Mouse (Mus musculus) hindbrain, embryonic 10.5 days (tissue): ENCODE measurements around the gene Amigo2. TPM values are rescaled to one million over a fixed set of nuclear protein-coding genes. Genes with fewer than 3 reads are reported as not detected.

Source experiments
- DNase-seq: peaks from one replicate; pipeline ENCODE4 v3.0.0-alpha.2; 2017; ENCODE audit warnings: low spot score
- H3K27ac ChIP-seq: fragments of 300-500 bp; sonication (generic); 2 replicates; pipeline ENCODE4 v1.5.1; 2016; ENCODE audit warnings: mild to moderate bottlenecking, moderate library complexity
- H3K27me3 ChIP-seq: fragments of 300-500 bp; sonication (generic); 2 replicates; pipeline ENCODE4 v1.6.1; 2016; ENCODE audit warnings: mild to moderate bottlenecking; ENCODE audit not compliant: poor library complexity, insufficient read depth, severe bottlenecking
- H3K36me3 ChIP-seq: fragments of 300-500 bp; sonication (generic); 2 replicates; pipeline ENCODE4 v1.6.1; 2016; ENCODE audit warnings: mild to moderate bottlenecking, moderate library complexity
- H3K4me1 ChIP-seq: fragments of 300-500 bp; sonication (generic); replicated peaks from 2 replicates; pipeline ENCODE4 v1.6.1; 2016; ENCODE audit warnings: mild to moderate bottlenecking
- H3K4me3 ChIP-seq: fragments of 300-500 bp; sonication (generic); 2 replicates; pipeline ENCODE4 v1.5.1; 2016; ENCODE audit warnings: mild to moderate bottlenecking, moderate library complexity
- H3K9me3 ChIP-seq: fragments of 300-500 bp; sonication (generic); 2 replicates; pipeline ENCODE4 v1.6.1; 2016; ENCODE audit warnings: mild to moderate bottlenecking, moderate library complexity
- WGBS: fragments of 180-500 bp; shearing (Covaris S2); methylation state at CpG from one replicate; pipeline ENCODE4 v1.1.7; 2016; 5-methylcytosine and 5-hydroxymethylcytosine counted together
- polyA plus RNA-seq: library from polyadenylated mRNA; unstranded; fragments of >200 nt; fragmentation: Nextera tagmentation; extraction: Ambion mirVana; gene quantifications from 2 replicates; pipeline ENCODE4 v1.2.1, GENCODE M21; 2016

The Amigo2 gene
- polyA plus RNA-seq = 5.0 and 5.9 TPM in 2 replicates

GRCm38 (mm10) chr15:97246911-97247790, at the start of gene Amigo2, which contains the start of gene Pced1b:
Gene Amigo2, minus strand, starts transcription at chr15:97247287.
Gene Pced1b, plus strand, starts transcription at chr15:97247107.
- DNase-seq = peak; percentile 71
- H3K27me3 ChIP-seq = peaks cover 24% of the 10 kb centered on the region
- peak within 1 kb of the TSS; percentile 97 for H3K27ac ChIP-seq
- WGBS = under 1% methylated on average over 103 of the region's 125 CpGs
- peaks cover 19% of the 10 kb centered on the region for H3K4me1 ChIP-seq
- no peaks in the 10 kb centered on the region for H3K9me3 ChIP-seq
- H3K4me3 ChIP-seq = peak within 1 kb of the TSS; percentile 84
- no peaks in the 10 kb centered on the region for H3K36me3 ChIP-seq

- 79% methylated on average over 21 of the region's 21 CpGs for WGBS
- Histone ChIP-seq H3K27ac (no peak overlapping the region), H3K36me3 (peaks cover 6% of the 10 kb centered on the region; the same call in 1 of the 2 replicates), H3K9me3 (no peaks in the 10 kb centered on the region), H3K27me3 (no peaks in the 10 kb centered on the region), H3K4me1 (0 out of 2 replicates have a peak, but pooled peaks cover 3% of the 10 kb centered on the region), H3K4me3 (no peak overlapping the region)
- DNase-seq = no peak
Observed at GRCm38 (mm10) chr15:97291291-97292050, 44.4 kb upstream of the Amigo2 start.

- H3K36me3 ChIP-seq = peaks cover 6% of the 10 kb centered on the region; the same call in 1 of the 2 replicates
- H3K27me3 ChIP-seq = no peaks in the 10 kb centered on the region
- 0 out of 2 replicates have a peak, but pooled peaks cover 3% of the 10 kb centered on the region for H3K4me1 ChIP-seq
- 95% methylated on average over 6 of the region's 6 CpGs for WGBS
- H3K9me3 ChIP-seq = no peaks in the 10 kb centered on the region
- no peak overlapping the region for H3K27ac ChIP-seq
- DNase-seq = no peak
- no peak overlapping the region for H3K4me3 ChIP-seq
Observed at GRCm38 (mm10) chr15:97290351-97290750, 43.3 kb upstream of the Amigo2 start.

- WGBS = 86% methylated on average over 4 of the region's 4 CpGs
- Histone ChIP-seq H3K4me1 (0 out of 2 replicates have a peak, but pooled peaks cover 3% of the 10 kb centered on the region), H3K27ac (no peak overlapping the region), H3K27me3 (no peaks in the 10 kb centered on the region), H3K9me3 (no peaks in the 10 kb centered on the region), H3K4me3 (no peak overlapping the region), H3K36me3 (peaks cover 6% of the 10 kb centered on the region; the same call in 1 of the 2 replicates)
- no peak for DNase-seq
Observed at GRCm38 (mm10) chr15:97289176-97289575, 42.1 kb upstream of the Amigo2 start.

- H3K27me3 ChIP-seq = no peaks in the 10 kb centered on the region
- DNase-seq = no peak
- 82% methylated on average over 13 of the region's 13 CpGs for WGBS
Observed at GRCm38 (mm10) chr15:97288690-97289089, 41.6 kb upstream of the Amigo2 start.

GRCm38 (mm10) chr15:97287436-97288143, 40.5 kb upstream of the Amigo2 start:
- Histone ChIP-seq H3K27me3 (no peaks in the 10 kb centered on the region), H3K4me1 (peaks cover 7% of the 10 kb centered on the region; the same call in 1 of the 2 replicates), H3K27ac (no peak overlapping the region), H3K36me3 (peaks cover 6% of the 10 kb centered on the region; the same call in 1 of the 2 replicates), H3K9me3 (no peaks in the 10 kb centered on the region), H3K4me3 (no peak overlapping the region)
- 91% methylated on average over 5 of the region's 5 CpGs for WGBS
- no peak for DNase-seq

More at GRCm38 (mm10) chr15:97288690-97289089, 41.6 kb upstream of the Amigo2 start:
- Histone ChIP-seq H3K4me3 (no peak overlapping the region), H3K27ac (no peak overlapping the region), H3K4me1 (0 out of 2 replicates have a peak, but pooled peaks cover 3% of the 10 kb centered on the region), H3K36me3 (peaks cover 6% of the 10 kb centered on the region; the same call in 1 of the 2 replicates), H3K9me3 (no peaks in the 10 kb centered on the region)

GRCm38 (mm10) chr15:97286731-97287130, 39.6 kb upstream of the Amigo2 start:
- H3K27me3 ChIP-seq = no peaks in the 10 kb centered on the region
- H3K36me3 ChIP-seq = no peaks in the 10 kb centered on the region; the same call in 1 of the 2 replicates
- H3K4me3 ChIP-seq = no peak overlapping the region
- 71% methylated on average over 10 of the region's 10 CpGs for whole genome bisulfite sequencing
- no peak for DNase-seq
- H3K4me1 ChIP-seq = peaks cover 7% of the 10 kb centered on the region; the same call in 1 of the 2 replicates
- no peak overlapping the region for H3K27ac ChIP-seq
- H3K9me3 ChIP-seq = no peaks in the 10 kb centered on the region

GRCm38 (mm10) chr15:97285665-97286212, 38.7 kb upstream of the Amigo2 start:
- DNase-seq = no peak
- WGBS = 90% methylated on average over 10 of the region's 10 CpGs

GRCm38 (mm10) chr15:97284201-97284600, 37.1 kb upstream of the Amigo2 start:
- Histone ChIP-seq H3K27ac (no peak overlapping the region), H3K9me3 (no peaks in the 10 kb centered on the region), H3K27me3 (no peaks in the 10 kb centered on the region), H3K4me1 (peaks cover 15% of the 10 kb centered on the region; the same call in 1 of the 2 replicates), H3K4me3 (no peak overlapping the region), H3K36me3 (no peaks in the 10 kb centered on the region)
- DNase-seq = no peak
- WGBS = 74% methylated on average over 5 of the region's 5 CpGs

More at GRCm38 (mm10) chr15:97285665-97286212, 38.7 kb upstream of the Amigo2 start:
- no peak overlapping the region for H3K27ac ChIP-seq
- no peak overlapping the region for H3K4me3 ChIP-seq
- H3K27me3 ChIP-seq = no peaks in the 10 kb centered on the region
- no peaks in the 10 kb centered on the region for H3K36me3 ChIP-seq
- H3K9me3 ChIP-seq = no peaks in the 10 kb centered on the region
- peaks cover 8% of the 10 kb centered on the region; the same call in 1 of the 2 replicates for H3K4me1 ChIP-seq

- H3K36me3 ChIP-seq = no peaks in the 10 kb centered on the region
- no peak for DNase-seq
- no peaks in the 10 kb centered on the region for H3K27me3 ChIP-seq
- H3K27ac ChIP-seq = 0 out of 2 replicates have a peak overlapping the region, but pooled peaks have one; percentile 45
- no peaks in the 10 kb centered on the region for H3K9me3 ChIP-seq
- peaks cover 15% of the 10 kb centered on the region; the same call in 1 of the 2 replicates for H3K4me1 ChIP-seq
- H3K4me3 ChIP-seq = no peak overlapping the region
- 87% methylated on average over 6 of the region's 6 CpGs for WGBS
Observed at GRCm38 (mm10) chr15:97282572-97282881, 35.4 kb upstream of the Amigo2 start.

- H3K4me3 ChIP-seq = no peak overlapping the region
- WGBS = 77% methylated on average over 10 of the region's 10 CpGs
- H3K36me3 ChIP-seq = no peaks in the 10 kb centered on the region
- peaks cover 18% of the 10 kb centered on the region for H3K4me1 ChIP-seq
- 0 out of 2 replicates have a peak overlapping the region, but pooled peaks have one; percentile 45 for H3K27ac ChIP-seq
- no peaks in the 10 kb centered on the region for H3K27me3 ChIP-seq
- DNase-seq = no peak
- H3K9me3 ChIP-seq = no peaks in the 10 kb centered on the region
Observed at GRCm38 (mm10) chr15:97281712-97282571, 34.9 kb upstream of the Amigo2 start.
